Mouse (Mus musculus) limb, embryonic 11.5 days (tissue): ENCODE measurements around the gene Zfp710. TPM values are rescaled to one million over a fixed set of nuclear protein-coding genes. Genes with fewer than 3 reads are reported as not detected.

Experiments used
- ATAC-seq: fragments of 200-750 bp; cut with Nextera tagmentation; 2 replicates; pipeline ENCODE4 v1.8.0; 2017; ENCODE audit warnings: low read depth; ENCODE audit not compliant: insufficient number of reproducible peaks, low FRiP score, low TSS enrichment
- DNase-seq: peaks from one replicate; pipeline ENCODE4 v3.0.0-alpha.2; 2015; ENCODE audit warnings: low spot score
- H3K27ac ChIP-seq: fragments of 300-500 bp; sonication (generic); replicated peaks from 2 replicates; pipeline ENCODE4 v1.5.1; 2014; ENCODE audit warnings: low read depth, mild to moderate bottlenecking, low read length
- H3K27me3 ChIP-seq: fragments of 300-500 bp; sonication (generic); 2 replicates; pipeline ENCODE4 v1.6.1; 2014; ENCODE audit warnings: mild to moderate bottlenecking, low read length, mixed read lengths; ENCODE audit not compliant: control insufficient read depth, insufficient read depth
- H3K36me3 ChIP-seq: fragments of 300-500 bp; sonication (generic); 2 replicates; pipeline ENCODE4 v1.6.1; 2014; ENCODE audit warnings: mild to moderate bottlenecking, low read length, moderate library complexity, mixed read lengths; ENCODE audit not compliant: control insufficient read depth, insufficient read depth
- H3K4me1 ChIP-seq: fragments of 300-500 bp; sonication (generic); 2 replicates; pipeline ENCODE4 v1.6.1; 2014; ENCODE audit warnings: low read length, mixed read lengths; ENCODE audit not compliant: control insufficient read depth, insufficient read depth
- H3K4me2 ChIP-seq: fragments of 300-500 bp; sonication (generic); 2 replicates; pipeline ENCODE4 v1.6.1; 2014; ENCODE audit warnings: low read depth, mild to moderate bottlenecking, moderate library complexity; ENCODE audit not compliant: severe bottlenecking
- H3K4me3 ChIP-seq: fragments of 300-500 bp; sonication (generic); 2 replicates; pipeline ENCODE4 v1.5.1; 2014; ENCODE audit warnings: low read depth, low read length
- H3K9ac ChIP-seq: fragments of 300-500 bp; sonication (generic); 2 replicates; pipeline ENCODE4 v1.6.1; 2014; ENCODE audit warnings: mild to moderate bottlenecking, low read length
- H3K9me3 ChIP-seq: fragments of 300-500 bp; sonication (generic); 2 replicates; pipeline ENCODE4 v1.6.1; 2016; ENCODE audit warnings: low read length; ENCODE audit not compliant: control insufficient read depth
- WGBS: fragments of 180-500 bp; shearing (Covaris S2); extraction: QIAGEN DNeasy Blood & Tissue Kit; methylation state at CpG from one replicate; pipeline ENCODE4 v1.1.7; 2014; 5-methylcytosine and 5-hydroxymethylcytosine counted together
- polyA plus RNA-seq: library from polyadenylated mRNA; unstranded; fragments of >200 nt; fragmentation: Nextera tagmentation; extraction: Ambion mirVana; gene quantifications from 2 replicates; pipeline ENCODE4 v1.2.1, GENCODE M21; 2014

The Zfp710 gene
- polyA plus RNA-seq, 1 experiment from 2014 or later, result 15.4 TPM

- ATAC-seq (no peak), DNase-seq (peak; percentile 42)
- H3K4me2 ChIP-seq, result no peak overlapping the region
- H3K36me3 ChIP-seq, result no peaks in the 10 kb centered on the region
- H3K4me3 ChIP-seq, result no peak overlapping the region
- no peak overlapping the region for H3K9ac ChIP-seq
- no peak overlapping the region for H3K27ac ChIP-seq
- 34% methylated on average over 10 of the region's 10 CpGs for WGBS
- no peaks in the 10 kb centered on the region for H3K9me3 ChIP-seq
- peaks cover 23% of the 10 kb centered on the region for H3K4me1 ChIP-seq
- no peaks in the 10 kb centered on the region for H3K27me3 ChIP-seq
These were observed 6.9 kb downstream of the Zfp710 start for GRCm38 (mm10) chr7:80031478-80031877.

- H3K4me1 ChIP-seq, result peaks cover 23% of the 10 kb centered on the region
- WGBS, result 25% methylated on average over 9 of the region's 10 CpGs
- ATAC-seq, result 0 out of 2 replicates have a peak, but pooled peaks have one; percentile 15
These were observed 7.8 kb downstream of the Zfp710 start for GRCm38 (mm10) chr7:80032216-80033052.

GRCm38 (mm10) chr7:80033064-80033717 is 8.6 kb downstream of the Zfp710 start:
- Histone ChIP-seq H3K9ac (no peak overlapping the region), H3K4me1 (peaks cover 23% of the 10 kb centered on the region)
- WGBS, result 85% methylated on average over 9 of the region's 9 CpGs

More at GRCm38 (mm10) chr7:80032216-80033052, 7.8 kb downstream of the Zfp710 start:
- Histone ChIP-seq H3K36me3 (no peaks in the 10 kb centered on the region), H3K9ac (no peak overlapping the region), H3K4me3 (no peak overlapping the region), H3K27ac (no peak overlapping the region), H3K4me2 (no peak overlapping the region), H3K9me3 (no peaks in the 10 kb centered on the region), H3K27me3 (no peaks in the 10 kb centered on the region)
- no peak for DNase-seq

GRCm38 (mm10) chr7:80033771-80034170 is 9.2 kb downstream of the Zfp710 start:
- Histone ChIP-seq H3K4me1 (peaks cover 20% of the 10 kb centered on the region), H3K4me2 (no peak overlapping the region), H3K27me3 (no peaks in the 10 kb centered on the region), H3K9me3 (no peaks in the 10 kb centered on the region), H3K27ac (no peak overlapping the region), H3K4me3 (no peak overlapping the region), H3K9ac (no peak overlapping the region), H3K36me3 (no peaks in the 10 kb centered on the region)
- DNase-seq (no peak), ATAC-seq (no peak)
- 71% methylated on average over 9 of the region's 9 CpGs for WGBS

More at GRCm38 (mm10) chr7:80033064-80033717, 8.6 kb downstream of the Zfp710 start:
- Histone ChIP-seq H3K4me2 (no peak overlapping the region), H3K36me3 (no peaks in the 10 kb centered on the region), H3K4me3 (no peak overlapping the region), H3K27ac (no peak overlapping the region), H3K9me3 (no peaks in the 10 kb centered on the region), H3K27me3 (no peaks in the 10 kb centered on the region)
- ATAC-seq (no peak), DNase-seq (no peak)

- peaks cover 20% of the 10 kb centered on the region for H3K4me1 ChIP-seq
- ATAC-seq, result no peak
These were observed 10.5 kb downstream of the Zfp710 start for GRCm38 (mm10) chr7:80035086-80035485.

GRCm38 (mm10) chr7:80035748-80036147 is 11.1 kb downstream of the Zfp710 start:
- DNase-seq (peak; percentile 46), ATAC-seq (0 out of 2 replicates have a peak, but pooled peaks have one; percentile 28)
- Histone ChIP-seq H3K4me1 (peaks cover 20% of the 10 kb centered on the region), H3K27ac (peak overlapping the region; percentile 16), H3K4me3 (no peak overlapping the region), H3K27me3 (no peaks in the 10 kb centered on the region), H3K4me2 (no peak overlapping the region), H3K9ac (no peak overlapping the region), H3K9me3 (no peaks in the 10 kb centered on the region), H3K36me3 (no peaks in the 10 kb centered on the region)
- 34% methylated on average over 4 of the region's 4 CpGs for WGBS

More at GRCm38 (mm10) chr7:80035086-80035485, 10.5 kb downstream of the Zfp710 start:
- Histone ChIP-seq H3K27ac (no peak overlapping the region), H3K4me2 (no peak overlapping the region), H3K9me3 (no peaks in the 10 kb centered on the region), H3K36me3 (no peaks in the 10 kb centered on the region), H3K9ac (no peak overlapping the region), H3K27me3 (no peaks in the 10 kb centered on the region), H3K4me3 (no peak overlapping the region)
- WGBS, result 60% methylated on average over 6 of the region's 6 CpGs
- no peak for DNase-seq

- H3K27me3 ChIP-seq, result no peaks in the 10 kb centered on the region
- no peak overlapping the region for H3K9ac ChIP-seq
- no peaks in the 10 kb centered on the region for H3K9me3 ChIP-seq
- H3K27ac ChIP-seq, result no peak overlapping the region
- 86% methylated on average over 8 of the region's 8 CpGs for whole genome bisulfite sequencing
- DNase-seq, result no peak
- no peak for ATAC-seq
- no peak overlapping the region for H3K4me2 ChIP-seq
- H3K36me3 ChIP-seq, result 0 out of 2 replicates have a peak, but pooled peaks cover 2% of the 10 kb centered on the region
- H3K4me3 ChIP-seq, result no peak overlapping the region
- H3K4me1 ChIP-seq, result peaks cover 7% of the 10 kb centered on the region
These were observed 15.1 kb downstream of the Zfp710 start for GRCm38 (mm10) chr7:80039699-80040098.

- no peaks in the 10 kb centered on the region for H3K9me3 ChIP-seq
- peaks cover 9% of the 10 kb centered on the region; the same call in 1 of the 2 replicates for H3K4me1 ChIP-seq
- DNase-seq (no peak), ATAC-seq (no peak)
- H3K9ac ChIP-seq, result no peak overlapping the region
- no peak overlapping the region for H3K4me2 ChIP-seq
- H3K4me3 ChIP-seq, result no peak overlapping the region
- 73% methylated on average over 7 of the region's 7 CpGs for WGBS
- H3K27ac ChIP-seq, result no peak overlapping the region
- no peaks in the 10 kb centered on the region for H3K27me3 ChIP-seq
- H3K36me3 ChIP-seq, result 0 out of 2 replicates have a peak, but pooled peaks cover 2% of the 10 kb centered on the region
These were observed 19.6 kb downstream of the Zfp710 start for GRCm38 (mm10) chr7:80044170-80044569.
